Mouse (Mus musculus) intestine, embryonic 14.5 days (tissue): ENCODE data around the gene Tlx1. TPM values are rescaled to one million over a fixed set of nuclear protein-coding genes. Genes with fewer than 3 reads are reported as not detected.

Source experiments
- ATAC-seq: fragments of 200-750 bp; cut with Nextera tagmentation; replicated peaks from 2 replicates; pipeline ENCODE4 v1.8.0; 2017; ENCODE audit warnings: low read depth, moderate number of reproducible peaks, moderate TSS enrichment, moderate library complexity; ENCODE audit not compliant: low FRiP score, low TSS enrichment
- DNase-seq: peaks from one replicate; pipeline ENCODE4 v3.0.0-alpha.2; 2018; ENCODE audit warnings: low spot score
- H3K27ac ChIP-seq: fragments of 300-500 bp; sonication (generic); 2 replicates; pipeline ENCODE4 v1.5.1; 2014; ENCODE audit warnings: low read depth, mild to moderate bottlenecking, control low read depth
- H3K27me3 ChIP-seq: fragments of 300-500 bp; sonication (generic); replicated peaks from 2 replicates; pipeline ENCODE4 v1.6.1; 2014; ENCODE audit warnings: low read length, control low read depth; ENCODE audit not compliant: control insufficient read depth, insufficient read depth
- H3K36me3 ChIP-seq: fragments of 300-500 bp; sonication (generic); 2 replicates; pipeline ENCODE4 v1.6.1; 2014; ENCODE audit warnings: low read length, control low read depth; ENCODE audit not compliant: control insufficient read depth, insufficient read depth
- H3K4me1 ChIP-seq: fragments of 300-500 bp; sonication (generic); replicated peaks from 2 replicates; pipeline ENCODE4 v1.6.1; 2014; ENCODE audit warnings: low read length, control low read depth, mixed read lengths; ENCODE audit not compliant: control insufficient read depth, insufficient read depth
- H3K4me2 ChIP-seq: fragments of 300-500 bp; sonication (generic); 2 replicates; pipeline ENCODE4 v1.6.1; 2014; ENCODE audit warnings: low read length
- H3K4me3 ChIP-seq: fragments of 300-500 bp; sonication (generic); 2 replicates; pipeline ENCODE4 v1.5.1; 2014; ENCODE audit warnings: low read depth, low read length, control low read depth, mixed read lengths
- H3K9ac ChIP-seq: fragments of 300-500 bp; sonication (generic); 2 replicates; pipeline ENCODE4 v1.6.1; 2014; ENCODE audit warnings: mild to moderate bottlenecking, low read length
- H3K9me3 ChIP-seq: fragments of 300-500 bp; sonication (generic); 2 replicates; pipeline ENCODE4 v1.6.1; 2016; ENCODE audit warnings: low read length, control low read depth; ENCODE audit not compliant: control insufficient read depth
- WGBS: fragments of 180-500 bp; shearing (Covaris S2); extraction: QIAGEN DNeasy Blood & Tissue Kit; methylation state at CpG from one replicate; pipeline ENCODE4 v1.1.7; 2014; 5-methylcytosine and 5-hydroxymethylcytosine counted together
- polyA plus RNA-seq: library from polyadenylated mRNA; unstranded; fragments of >200 nt; fragmentation: Nextera tagmentation; extraction: Ambion mirVana; gene quantifications from 2 replicates; pipeline ENCODE4 v1.2.1, GENCODE M21; 2014

The Tlx1 gene
- polyA plus RNA-seq, 1 experiment from 2014 or later: 0.16 TPM

- no peak overlapping the region for H3K4me3 ChIP-seq
- WGBS: 1% methylated on average over 12 of the region's 12 CpGs
- no peaks in the 10 kb centered on the region for H3K9me3 ChIP-seq
- no peak overlapping the region for H3K27ac ChIP-seq
- H3K9ac ChIP-seq: no peak overlapping the region
- H3K36me3 ChIP-seq: no peaks in the 10 kb centered on the region
- H3K27me3 ChIP-seq: peaks cover 98% of the 10 kb centered on the region
- no peaks in the 10 kb centered on the region for H3K4me1 ChIP-seq
- peak; percentile 88 for DNase-seq
- H3K4me2 ChIP-seq: no peak overlapping the region
- no peak for ATAC-seq
These were observed 10.6 kb downstream of the Tlx1 start for GRCm38 (mm10) chr19:45161093-45161492.

GRCm38 (mm10) chr19:45162181-45162580 is 11.7 kb downstream of the Tlx1 start:
- H3K27me3 ChIP-seq: peaks cover 97% of the 10 kb centered on the region
- DNase-seq: no peak
- H3K4me1 ChIP-seq: no peaks in the 10 kb centered on the region
- H3K4me3 ChIP-seq: no peak overlapping the region
- 44% methylated on average over 7 of the region's 7 CpGs for WGBS
- H3K36me3 ChIP-seq: no peaks in the 10 kb centered on the region
- H3K27ac ChIP-seq: no peak overlapping the region
- H3K9me3 ChIP-seq: no peaks in the 10 kb centered on the region
- ATAC-seq: no peak
- H3K9ac ChIP-seq: no peak overlapping the region
- H3K4me2 ChIP-seq: no peak overlapping the region

GRCm38 (mm10) chr19:45162871-45163270 is 12.4 kb downstream of the Tlx1 start:
- ATAC-seq (no peak), DNase-seq (no peak)
- Histone ChIP-seq H3K4me2 (no peak overlapping the region), H3K9me3 (no peaks in the 10 kb centered on the region), H3K4me3 (no peak overlapping the region), H3K36me3 (no peaks in the 10 kb centered on the region), H3K4me1 (no peaks in the 10 kb centered on the region), H3K9ac (no peak overlapping the region), H3K27me3 (peaks cover 97% of the 10 kb centered on the region), H3K27ac (no peak overlapping the region)
- WGBS: 6% methylated on average over 12 of the region's 12 CpGs

GRCm38 (mm10) chr19:45170451-45170850 is 20.0 kb downstream of the Tlx1 start:
- H3K9ac ChIP-seq: no peak overlapping the region
- H3K4me3 ChIP-seq: no peak overlapping the region
- H3K36me3 ChIP-seq: no peaks in the 10 kb centered on the region
- H3K9me3 ChIP-seq: 0 out of 2 replicates have a peak, but pooled peaks cover 6% of the 10 kb centered on the region
- DNase-seq (no peak), ATAC-seq (no peak)
- 66% methylated on average over 7 of the region's 7 CpGs for WGBS
- H3K4me2 ChIP-seq: no peak overlapping the region
- H3K27ac ChIP-seq: no peak overlapping the region
- H3K27me3 ChIP-seq: peaks cover 48% of the 10 kb centered on the region
- H3K4me1 ChIP-seq: no peaks in the 10 kb centered on the region

GRCm38 (mm10) chr19:45174803-45175202 is 24.3 kb downstream of the Tlx1 start:
- Histone ChIP-seq H3K27me3 (peaks cover 17% of the 10 kb centered on the region), H3K9ac (no peak overlapping the region), H3K4me3 (no peak overlapping the region), H3K4me2 (no peak overlapping the region), H3K4me1 (no peaks in the 10 kb centered on the region), H3K36me3 (no peaks in the 10 kb centered on the region), H3K27ac (no peak overlapping the region), H3K9me3 (0 out of 2 replicates have a peak, but pooled peaks cover 6% of the 10 kb centered on the region)
- ATAC-seq (no peak), DNase-seq (no peak)
- WGBS: 58% methylated on average over 7 of the region's 7 CpGs

- DNase-seq (no peak), ATAC-seq (no peak)
- Histone ChIP-seq H3K4me1 (no peaks in the 10 kb centered on the region), H3K4me2 (no peak overlapping the region), H3K36me3 (no peaks in the 10 kb centered on the region), H3K27ac (no peak overlapping the region), H3K9ac (no peak overlapping the region), H3K27me3 (peaks cover 10% of the 10 kb centered on the region; the same call in 1 of the 2 replicates), H3K4me3 (no peak overlapping the region), H3K9me3 (0 out of 2 replicates have a peak, but pooled peaks cover 6% of the 10 kb centered on the region)
- WGBS: 70% methylated on average over 8 of the region's 8 CpGs
These were observed 25.8 kb downstream of the Tlx1 start for GRCm38 (mm10) chr19:45176269-45176668.

GRCm38 (mm10) chr19:45177004-45177737 is 26.7 kb downstream of the Tlx1 start:
- 14% methylated on average over 26 of the region's 26 CpGs for WGBS
- ATAC-seq: no peak; the same call in 1 of the 2 replicates
- H3K27me3 ChIP-seq: peaks cover 10% of the 10 kb centered on the region; the same call in 1 of the 2 replicates
- no peak overlapping the region for H3K4me3 ChIP-seq
- no peak overlapping the region for H3K9ac ChIP-seq
- H3K4me1 ChIP-seq: no peaks in the 10 kb centered on the region
- peak overlapping the region; percentile 30; the same call in 1 of the 2 replicates for H3K4me2 ChIP-seq
- no peaks in the 10 kb centered on the region for H3K36me3 ChIP-seq
- H3K27ac ChIP-seq: no peak overlapping the region
- DNase-seq: peak; percentile 74
- 0 out of 2 replicates have a peak, but pooled peaks cover 6% of the 10 kb centered on the region for H3K9me3 ChIP-seq

GRCm38 (mm10) chr19:45179451-45179850 is 29.0 kb downstream of the Tlx1 start:
- H3K27ac ChIP-seq: no peak overlapping the region
- no peaks in the 10 kb centered on the region for H3K4me1 ChIP-seq
- H3K9me3 ChIP-seq: no peaks in the 10 kb centered on the region
- no peak overlapping the region for H3K4me3 ChIP-seq
- no peak for DNase-seq
- WGBS: 83% methylated on average over 4 of the region's 4 CpGs
- no peak for ATAC-seq
- no peaks in the 10 kb centered on the region for H3K27me3 ChIP-seq
- no peaks in the 10 kb centered on the region for H3K36me3 ChIP-seq
- H3K9ac ChIP-seq: no peak overlapping the region
- no peak overlapping the region for H3K4me2 ChIP-seq

- Histone ChIP-seq H3K9ac (no peak overlapping the region), H3K27me3 (no peaks in the 10 kb centered on the region), H3K4me1 (no peaks in the 10 kb centered on the region), H3K4me2 (no peak overlapping the region), H3K4me3 (no peak overlapping the region), H3K36me3 (no peaks in the 10 kb centered on the region), H3K9me3 (no peaks in the 10 kb centered on the region), H3K27ac (no peak overlapping the region)
- WGBS: 79% methylated on average over 5 of the region's 5 CpGs
- DNase-seq (no peak), ATAC-seq (no peak)
These were observed 30.0 kb downstream of the Tlx1 start for GRCm38 (mm10) chr19:45180447-45180846.
